Mouse (Mus musculus) spleen, adult 2 months (tissue): ENCODE results near the gene Tuba8. TPM values are rescaled to one million over a fixed set of nuclear protein-coding genes. Genes with fewer than 3 reads are reported as not detected.

Source experiments
- DNase-seq, 2 experiments: peaks; one replicate each; pipeline versions ENCODE4 v3.0.0 to v3.0.0-alpha.2; 2012 to 2021; ENCODE audit warnings: low spot score in 2 of 2, low read depth in 1 of 2
- H3K27ac ChIP-seq: fragments of 200-500 bp; 2 replicates; pipeline ENCODE4 v1.5.1; 2012; ENCODE audit warnings: low read length, inconsistent platforms; ENCODE audit not compliant: insufficient read depth
- H3K27me3 ChIP-seq: fragments of 200-500 bp; 2 replicates; pipeline ENCODE4 v1.6.1; 2012; ENCODE audit warnings: mild to moderate bottlenecking, moderate library complexity, low read length, inconsistent platforms; ENCODE audit not compliant: control insufficient read depth, insufficient read depth
- H3K36me3 ChIP-seq: fragments of 200-500 bp; 2 replicates; pipeline ENCODE4 v1.6.1; 2012; ENCODE audit warnings: mild to moderate bottlenecking, low read length, inconsistent platforms; ENCODE audit not compliant: control insufficient read depth, insufficient read depth
- H3K4me1 ChIP-seq: fragments of 200-500 bp; 2 replicates; pipeline ENCODE4 v1.6.1; 2011; ENCODE audit warnings: inconsistent platforms; ENCODE audit not compliant: control insufficient read depth, insufficient read depth, insufficient read length
- H3K4me3 ChIP-seq: fragments of 200-500 bp; 2 replicates; pipeline ENCODE4 v1.5.1; 2011; ENCODE audit warnings: mild to moderate bottlenecking, inconsistent platforms; ENCODE audit not compliant: insufficient read depth, insufficient read length; ENCODE audit errors: extremely low read depth
- CTCF ChIP-seq: fragments of 200-500 bp; IDR thresholded peaks from 2 replicates; pipeline ENCODE4 v1.5.1; 2011; ENCODE audit warnings: mild to moderate bottlenecking, inconsistent platforms; ENCODE audit not compliant: insufficient read depth, insufficient read length, insufficient replicate concordance; ENCODE audit errors: extremely low read depth
- POLR2A ChIP-seq: fragments of 200-500 bp; IDR thresholded peaks from 2 replicates; pipeline ENCODE4 v1.6.1; 2011; ENCODE audit warnings: low read depth, low read length, inconsistent platforms
- WGBS: fragments of 180-500 bp; shearing (Covaris S2); methylation state at CpG from one replicate; pipeline ENCODE4 v1.1.7; 2018; 5-methylcytosine and 5-hydroxymethylcytosine counted together
- polyA plus RNA-seq: library from polyadenylated mRNA; depleted of rRNA; stranded (reverse); fragments of >200 nt; gene quantifications from 2 replicates; pipeline ENCODE4 v1.2.3, GENCODE M21; 2012

The Tuba8 gene
- polyA plus RNA-seq, 1 experiment = 1.2 TPM

GRCm38 (mm10) chr6:121184198-121185140 is 26.0 kb upstream of the Tuba8 start:
- peaks cover 3% of the 10 kb centered on the region; the same call in 1 of the 2 replicates for H3K36me3 ChIP-seq
- peak overlapping the region; percentile 46; the same call in 1 of the 2 replicates for H3K27ac ChIP-seq
- 2% methylated on average over 35 of the region's 35 CpGs for WGBS
- TF ChIP-seq CTCF = peak; percentile 61; the same call in 1 of the 2 replicates
- TF ChIP-seq POLR2A = no peak
- peak overlapping the region; percentile 75 for H3K4me3 ChIP-seq
- H3K27me3 ChIP-seq = no peaks in the 10 kb centered on the region
- H3K4me1 ChIP-seq = no peaks in the 10 kb centered on the region
- peak; percentile 50 to 60 for DNase-seq

GRCm38 (mm10) chr6:121185232-121185631 is 25.3 kb upstream of the Tuba8 start:
- DNase-seq = no peak
- H3K27ac ChIP-seq = no peak overlapping the region
- H3K4me1 ChIP-seq = no peaks in the 10 kb centered on the region
- no peak overlapping the region for H3K4me3 ChIP-seq
- 83% methylated on average over 8 of the region's 8 CpGs for WGBS
- H3K36me3 ChIP-seq = peaks cover 7% of the 10 kb centered on the region
- TF ChIP-seq POLR2A = no peak
- no peak for TF ChIP-seq CTCF
- no peaks in the 10 kb centered on the region for H3K27me3 ChIP-seq

- WGBS = 66% methylated on average over 11 of the region's 11 CpGs
- no peak overlapping the region for H3K4me3 ChIP-seq
- TF ChIP-seq CTCF (no peak), POLR2A (no peak)
- H3K36me3 ChIP-seq = peaks cover 6% of the 10 kb centered on the region
- no peak for DNase-seq
- H3K27me3 ChIP-seq = no peaks in the 10 kb centered on the region
- no peak overlapping the region for H3K27ac ChIP-seq
- H3K4me1 ChIP-seq = no peaks in the 10 kb centered on the region
These were observed 19.1 kb upstream of the Tuba8 start for GRCm38 (mm10) chr6:121191261-121192009.

- Histone ChIP-seq H3K36me3 (peaks cover 5% of the 10 kb centered on the region), H3K27me3 (no peaks in the 10 kb centered on the region), H3K4me3 (no peak overlapping the region), H3K27ac (no peak overlapping the region), H3K4me1 (no peaks in the 10 kb centered on the region)
- TF ChIP-seq CTCF (no peak), POLR2A (no peak)
- WGBS = 85% methylated on average over 13 of the region's 13 CpGs
- no peak for DNase-seq
These were observed 16.2 kb upstream of the Tuba8 start for GRCm38 (mm10) chr6:121194061-121194955.

GRCm38 (mm10) chr6:121194956-121195731 is 15.4 kb upstream of the Tuba8 start:
- DNase-seq = no peak
- Histone ChIP-seq H3K36me3 (peaks cover under 1% of the 10 kb centered on the region), H3K27me3 (no peaks in the 10 kb centered on the region), H3K4me3 (no peak overlapping the region), H3K4me1 (no peaks in the 10 kb centered on the region), H3K27ac (no peak overlapping the region)
- WGBS = 91% methylated on average over 14 of the region's 14 CpGs
- TF ChIP-seq CTCF = no peak
- no peak for TF ChIP-seq POLR2A
